Mouse (Mus musculus) adrenal gland, postnatal 36 days (tissue): ENCODE measurements around the gene Ecsit. TPM values are rescaled to one million over a fixed set of nuclear protein-coding genes. Genes with fewer than 3 reads are reported as not detected.

ENCODE experiments used
- DNase-seq, 2 experiments: peaks; one replicate each; pipeline ENCODE4 v3.0.0; 2021; ENCODE audit warnings: mixed read lengths in 1 of 2
- long read RNA-seq, 2 experiments: library from polyadenylated mRNA; stranded (forward); transcript quantifications; one replicate each; pipeline ENCODE4 v2.0.0; 2021; ENCODE audit warnings: borderline sequencing depth in 2 of 2
- total RNA-seq, 2 experiments: library from RNA; stranded (reverse); gene quantifications; 2 replicates each; pipeline ENCODE4 v1.2.3; 2021

Gene Ecsit
- total RNA-seq = 10 to 100 TPM; 51.6 to 63.7 TPM
- long read RNA-seq, experiment 1, transcript Ecsit-204 (9 exons, 1,676 nt) = minor isoform, 23 of 81 reads
- long read RNA-seq, experiment 1, transcript Ecsit-201 (9 exons, 1,673 nt) = major isoform, 34 of 81 reads
- long read RNA-seq, experiment 1, partial matches to known transcripts = 14 of 81 reads
- long read RNA-seq, experiment 1, other reads (novel, unspliced or antisense) = 10 of 81 reads
- long read RNA-seq, experiment 2, transcript Ecsit-204 (9 exons, 1,676 nt) = minor isoform, 5 of 35 reads
- long read RNA-seq, experiment 2, transcript Ecsit-201 (9 exons, 1,673 nt) = major isoform, 13 of 35 reads
- long read RNA-seq, experiment 2, partial matches to known transcripts = 8 of 35 reads
- long read RNA-seq, experiment 2, other reads (novel, unspliced or antisense) = 9 of 35 reads

DNA sequence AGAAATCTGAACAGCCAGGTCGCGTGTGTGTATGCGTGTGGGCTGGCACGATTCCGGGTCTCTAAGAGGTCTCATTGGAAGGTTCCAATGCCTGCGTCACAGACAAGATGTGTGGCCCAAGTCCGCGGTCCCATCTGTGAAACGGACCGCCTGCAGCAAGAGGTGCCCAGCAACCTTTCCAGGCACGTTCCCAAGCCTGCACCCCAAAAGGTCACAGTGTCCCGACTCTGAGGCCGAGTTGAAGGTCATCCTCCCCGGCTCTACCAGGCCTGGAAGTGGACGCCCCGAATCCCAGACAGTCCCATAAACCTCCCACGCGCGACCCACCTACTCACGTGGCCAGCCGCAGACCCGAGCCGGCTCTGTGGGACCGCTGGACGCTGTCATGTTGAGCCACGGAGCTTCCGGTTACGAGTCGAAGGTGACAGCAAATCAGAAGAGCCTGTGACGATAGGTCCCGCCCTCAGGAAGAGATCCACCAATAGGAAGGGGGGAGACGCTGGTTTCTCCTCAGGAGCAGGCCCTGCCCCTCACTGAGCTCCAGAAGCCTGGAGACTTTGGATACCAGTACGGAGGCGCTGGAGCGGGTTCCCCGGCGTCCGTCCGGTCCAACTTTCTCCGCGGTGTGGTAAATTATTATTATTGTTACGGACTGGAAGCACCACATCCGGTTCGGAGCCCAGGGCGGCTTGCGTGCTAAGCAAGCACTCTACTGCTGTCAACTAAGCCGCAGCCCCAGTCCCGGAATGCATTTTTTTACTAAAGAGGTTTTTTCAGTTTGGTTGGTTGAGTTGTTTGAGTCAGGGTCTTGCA lies at the start of gene Ecsit:
Ecsit (minus strand) TSS at position 417 of the 813 bp plus-strand sequence.
- DNase-seq = peak; percentile 90 to 92

DNA sequence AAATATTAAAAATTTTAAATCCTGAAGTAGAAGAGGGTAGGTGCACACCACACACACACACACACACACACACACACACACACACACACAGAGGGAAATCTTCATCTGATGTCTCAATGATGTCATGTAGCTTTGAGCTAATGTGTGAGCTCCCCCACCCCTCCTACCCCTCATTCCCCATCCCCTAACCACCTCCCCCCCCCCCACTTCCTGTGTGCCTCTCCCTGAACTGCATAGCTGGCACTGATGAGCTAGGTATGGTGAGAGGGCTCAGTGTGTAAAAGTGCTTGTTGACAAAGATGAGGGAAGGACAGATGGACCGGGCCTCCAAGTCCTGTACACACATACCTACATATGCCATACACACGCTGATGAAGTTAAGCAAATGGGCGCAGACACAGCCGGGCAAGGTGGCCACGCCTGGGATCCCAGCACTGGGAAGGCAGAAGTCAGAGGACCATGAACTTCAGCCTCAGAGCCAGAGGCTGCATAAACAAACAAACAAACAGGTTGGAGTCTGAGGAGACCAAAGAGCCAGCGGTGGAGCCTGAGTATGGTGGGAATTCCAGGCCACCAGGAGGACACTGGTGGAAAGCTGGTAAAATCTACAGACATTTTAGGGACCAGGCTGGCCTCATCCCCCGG lies 49.1 kb upstream of the Ecsit start:
- DNase-seq = no peak

- no peak for DNase-seq
Measured at GRCm38 (mm10) chr9:22132220-22132619, 47.0 kb upstream of the Ecsit start.

DNA sequence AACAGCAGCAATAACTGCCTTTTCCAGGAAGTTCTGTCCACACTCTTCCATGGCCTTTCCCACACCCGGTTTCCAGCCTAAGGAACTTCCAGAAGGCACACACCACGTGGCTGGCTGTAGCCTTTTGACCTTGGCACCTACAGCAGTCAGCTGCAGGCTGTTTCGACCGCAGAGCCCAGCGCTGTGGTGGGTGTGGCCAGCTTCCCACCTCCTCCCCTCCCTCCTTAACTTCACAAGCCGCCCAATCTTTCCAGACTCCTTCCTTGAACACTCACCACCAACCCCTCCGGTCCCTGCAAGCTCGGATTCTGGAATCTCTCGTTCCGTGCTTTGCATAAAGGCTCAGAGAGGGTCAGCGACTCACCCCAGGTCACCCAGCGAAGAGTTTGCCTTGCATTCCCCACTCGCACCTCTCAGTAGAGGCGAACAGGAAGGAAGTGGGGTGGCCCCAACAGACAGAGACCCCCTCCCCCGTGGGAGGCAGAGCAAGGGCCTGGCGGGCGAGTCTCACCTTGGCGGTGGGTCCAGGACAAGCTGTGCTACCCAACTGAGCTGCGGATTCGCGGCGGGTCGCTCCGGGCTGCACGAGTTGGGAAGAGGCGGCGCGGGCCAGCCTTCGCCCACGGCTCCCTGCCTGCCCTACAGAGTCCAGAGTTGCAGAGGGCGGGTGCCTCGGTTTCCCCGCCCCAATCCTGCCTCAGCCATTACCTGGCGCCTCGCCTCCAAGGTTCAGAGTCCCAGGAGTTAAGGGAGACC lies 46.2 kb upstream of the Ecsit start:
- peak; percentile 59 to 67 for DNase-seq

- no peak for DNase-seq
Measured at GRCm38 (mm10) chr9:22125246-22126027, 40.2 kb upstream of the Ecsit start.

DNA sequence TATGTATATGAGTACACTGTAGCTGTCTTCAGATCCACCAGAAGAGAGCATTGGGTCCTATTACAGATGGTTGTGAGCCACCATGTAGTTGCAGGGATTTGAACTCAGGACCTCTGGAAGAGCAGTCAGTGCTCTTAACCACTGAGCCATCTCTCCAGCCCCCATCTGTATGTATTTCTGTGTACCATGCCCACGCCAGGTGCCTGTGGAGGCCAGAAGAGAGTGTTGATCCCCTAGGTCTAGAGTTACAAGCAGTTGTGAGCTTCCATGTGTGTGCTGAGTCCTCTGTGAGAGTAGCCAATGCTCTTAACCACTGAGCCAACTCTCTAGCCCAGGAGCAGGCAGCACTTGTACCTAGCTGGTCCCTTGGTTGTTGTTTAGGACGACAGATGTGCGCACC lies 38.9 kb upstream of the Ecsit start:
- no peak for DNase-seq

DNA sequence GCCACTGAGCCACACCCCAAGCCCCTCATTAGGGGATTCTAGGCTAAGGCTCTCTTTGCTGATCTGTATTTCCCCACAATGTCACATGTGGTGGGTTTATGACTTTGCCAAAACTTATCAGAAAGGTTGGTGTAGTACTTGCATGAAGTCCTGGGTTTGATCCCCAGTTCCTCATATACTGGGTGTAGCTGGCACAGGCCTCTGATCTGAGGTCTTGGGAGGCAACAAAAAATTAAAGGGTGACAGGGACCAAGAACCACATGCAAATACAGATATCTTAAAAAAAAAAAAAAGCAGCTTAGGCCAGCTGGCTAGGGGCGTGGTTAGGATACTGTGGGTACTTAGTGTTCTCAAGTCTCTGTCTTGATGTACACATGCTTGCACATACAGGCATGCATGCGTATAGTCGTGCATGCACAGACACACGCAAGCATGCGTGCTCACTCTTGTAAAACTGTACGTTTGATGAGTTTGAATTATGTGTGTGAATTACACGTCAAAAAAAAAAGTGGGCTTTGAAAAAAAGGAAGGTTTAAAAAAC lies 37.9 kb upstream of the Ecsit start:
- DNase-seq = no peak

GRCm38 (mm10) chr9:22122005-22122404 lies 36.8 kb upstream of the Ecsit start:
- no peak for DNase-seq

- no peak for DNase-seq
Measured at GRCm38 (mm10) chr9:22121545-22121944, 36.3 kb upstream of the Ecsit start.

DNA sequence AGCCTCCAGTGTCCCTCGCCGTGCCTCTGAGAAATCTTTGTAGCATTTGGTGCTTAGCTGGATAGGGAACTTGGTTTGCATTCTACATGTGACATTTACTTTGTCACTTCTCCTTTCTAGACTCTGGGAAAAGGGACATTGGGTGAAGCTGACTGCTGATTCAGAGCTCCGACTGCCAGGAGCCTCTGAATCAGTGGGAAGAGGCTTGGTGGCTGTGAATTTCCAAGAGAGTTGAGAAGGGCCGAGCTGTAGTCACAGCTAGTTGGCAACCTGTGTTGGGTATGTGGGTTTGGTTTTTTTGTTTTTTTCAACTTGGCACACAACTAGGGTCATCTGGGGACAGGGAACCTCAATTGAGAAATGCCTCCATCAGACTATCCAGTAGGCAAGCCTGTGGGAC lies 34.3 kb upstream of the Ecsit start:
- DNase-seq = peak; percentile 42 to 62

DNA sequence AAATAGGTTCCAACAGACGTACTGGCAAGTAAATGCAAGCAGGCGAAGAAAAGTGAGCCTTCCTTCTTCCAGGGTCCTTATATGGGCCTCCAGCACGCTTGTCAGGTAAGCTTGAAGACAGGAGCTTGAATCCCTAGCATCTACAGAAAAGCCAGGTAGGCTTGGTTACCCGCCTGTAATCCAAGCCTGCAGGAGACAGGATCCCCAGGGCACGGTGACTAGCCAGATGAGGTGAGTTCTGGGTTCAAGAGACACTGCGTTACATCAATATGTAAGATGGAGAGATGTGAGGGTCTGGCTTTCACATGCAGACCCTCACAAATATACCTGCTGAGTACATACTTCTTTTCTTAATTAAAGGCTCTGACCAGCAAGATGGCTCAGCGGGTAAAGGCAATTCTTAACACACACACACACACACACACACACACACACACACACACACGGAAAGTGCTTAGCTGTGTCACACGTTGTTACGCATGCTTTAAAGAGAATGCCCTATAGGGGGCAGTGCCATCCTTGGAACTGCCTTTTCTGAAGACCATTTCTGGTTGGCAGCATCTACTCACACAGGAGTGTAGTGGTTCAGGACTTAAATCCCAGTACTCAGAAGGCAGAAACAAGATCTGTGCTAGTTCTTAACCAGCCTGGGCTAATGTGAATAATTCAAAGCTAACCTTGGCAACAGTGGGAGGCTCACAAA lies 32.7 kb upstream of the Ecsit start:
- DNase-seq = peak; percentile 45 to 67

DNA sequence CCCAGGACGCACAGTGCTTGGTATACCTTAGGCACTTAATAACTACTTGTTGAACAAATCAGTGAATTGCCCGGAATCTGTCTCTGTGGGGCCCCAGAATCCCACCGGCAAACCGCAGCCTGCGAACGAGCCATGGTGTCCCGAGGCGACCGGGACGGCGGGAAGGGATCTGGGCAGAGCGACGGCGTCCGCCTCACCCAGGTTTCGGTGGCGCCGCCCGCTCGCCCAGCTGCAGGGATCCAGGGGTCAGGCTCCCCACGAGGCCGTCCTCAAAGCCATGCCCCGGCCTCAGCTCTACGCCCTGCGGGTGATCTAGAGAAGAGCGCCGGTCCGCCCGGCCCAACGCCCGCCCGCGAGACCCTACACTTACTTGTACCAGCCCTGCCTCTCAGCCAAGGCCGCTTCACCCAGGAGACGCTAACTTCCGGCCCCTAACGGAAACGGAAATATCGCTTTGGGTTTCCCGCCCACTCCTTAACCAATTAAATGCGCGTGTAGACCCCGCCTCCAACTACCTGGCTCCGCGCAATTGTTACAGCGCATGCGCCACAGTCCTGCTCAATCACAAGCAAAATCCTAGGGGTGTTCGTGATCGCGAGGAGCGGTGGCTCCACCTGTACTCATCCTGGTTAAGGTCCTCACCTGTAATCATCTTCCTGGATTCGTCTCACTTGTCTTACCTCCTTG lies 31.6 kb upstream of the Ecsit start, which contains the start of gene Elof1:
Elof1 (minus strand) TSS at position 433 of the 687 bp plus-strand sequence.
- peak; percentile 94 for DNase-seq

- no peak for DNase-seq
Measured at GRCm38 (mm10) chr9:22116086-22116485, 30.8 kb upstream of the Ecsit start.

DNA sequence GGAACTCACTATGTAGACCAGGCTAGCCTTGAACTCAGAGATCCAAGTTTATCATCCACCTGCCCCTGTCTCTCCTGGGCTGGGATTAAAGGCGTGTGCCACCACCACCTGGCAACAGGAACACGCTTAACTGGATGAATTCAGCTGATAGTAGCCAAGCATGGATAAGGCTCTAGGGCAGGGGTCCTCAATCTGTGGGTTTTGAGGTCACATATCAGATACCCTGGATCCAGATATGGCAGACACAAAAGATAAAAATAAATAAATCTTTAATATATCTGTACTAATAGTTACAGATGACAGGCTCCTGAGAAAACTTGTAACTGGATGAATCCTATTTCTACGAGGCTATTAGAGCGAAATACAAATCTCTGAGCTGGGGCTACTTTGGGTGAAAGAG lies 30.4 kb upstream of the Ecsit start:
- DNase-seq = no peak

DNA sequence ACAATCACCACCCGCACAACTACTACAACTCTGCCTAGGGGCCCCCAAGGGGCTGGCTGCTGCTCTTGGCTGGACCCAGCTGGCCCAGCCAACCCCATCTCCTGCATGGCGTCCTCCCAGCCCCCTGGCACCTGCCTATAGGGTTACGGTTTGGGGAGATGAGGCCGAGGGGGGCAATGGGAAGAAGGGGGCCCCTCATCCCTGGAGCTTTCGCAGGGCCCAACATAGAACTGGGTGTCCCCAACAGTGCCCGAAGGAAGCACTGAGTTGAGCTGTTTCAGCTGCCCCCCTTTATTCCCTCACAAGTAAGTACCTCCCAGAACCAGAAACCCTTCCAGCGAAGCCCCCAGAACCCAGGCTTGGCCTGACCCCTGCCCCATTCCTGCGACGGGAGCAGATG lies 23.0 kb upstream of the Ecsit start:
- no peak for DNase-seq

DNA sequence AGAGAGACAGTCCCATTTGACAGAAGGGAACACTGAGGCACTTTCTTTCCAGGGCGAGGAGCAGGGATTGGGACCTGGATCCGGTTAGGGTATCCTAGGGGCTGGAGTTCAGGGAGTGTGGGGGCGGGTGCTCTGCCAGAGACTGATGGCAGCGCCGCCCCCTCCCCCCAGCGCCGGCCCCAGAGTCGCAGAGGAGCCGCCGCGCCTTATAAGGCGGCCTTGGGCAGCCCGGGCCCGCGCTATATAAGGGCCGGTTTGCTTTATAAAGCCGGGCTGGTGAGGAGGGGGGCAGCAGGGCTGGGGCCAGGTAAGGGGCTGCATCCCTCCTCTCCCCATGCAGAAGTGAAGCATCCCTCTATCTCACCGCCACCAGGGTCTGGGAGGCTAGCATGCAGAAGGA lies 14.7 kb upstream of the Ecsit start:
- DNase-seq = no peak

GRCm38 (mm10) chr9:22098993-22099696 lies 13.9 kb upstream of the Ecsit start, which contains the start of gene Cnn1:
TSS of gene Cnn1 (plus strand) at chr9:22099216.
- DNase-seq = peak; percentile 26 to 29

DNA sequence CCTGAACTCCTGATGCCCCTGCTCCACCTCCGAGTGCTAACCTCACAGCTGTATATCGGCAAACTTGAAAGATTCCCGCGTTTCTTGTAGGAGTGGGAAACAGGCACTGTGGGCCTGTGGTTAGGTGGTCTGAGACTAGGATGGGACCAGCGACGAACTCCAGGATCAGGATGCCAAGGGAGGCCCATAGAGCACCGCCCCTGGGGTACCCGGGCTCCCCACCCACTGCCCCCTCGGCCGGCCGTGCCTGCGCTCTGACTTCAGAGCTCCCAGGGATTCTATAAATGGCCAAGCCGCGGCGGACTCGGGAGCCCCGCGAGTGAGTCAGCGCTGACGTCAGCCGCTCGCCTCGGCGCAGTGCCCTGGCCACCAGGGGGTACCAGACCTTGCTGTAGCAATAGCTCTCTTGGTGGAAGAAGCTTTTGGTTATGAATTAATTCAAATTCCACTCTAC lies 10.6 kb upstream of the Ecsit start:
- DNase-seq = peak; percentile 94

GRCm38 (mm10) chr9:22092746-22093145 lies 7.5 kb upstream of the Ecsit start:
- DNase-seq = no peak
